In genomic region chr11:102137625-102138446, GRCm38 (mm10) we compare ENCODE assay signal across 9 mouse cellular contexts. TPM values are rescaled to one million over a fixed set of nuclear protein-coding genes. Genes with fewer than 3 reads are reported as not detected.
DNase-seq lines count a peak whose midpoint lies in the region; ATAC-seq and TF ChIP-seq lines count a peak whose summit lies in the region.
"Had no signal": no experiment of that assay in that cellular context is flagged by ENCODE, and none has a peak within 500 bp of the region (broad histone marks: within the 10 kb centered on the region; RNA-seq: fewer than 3 reads in every experiment).

No protein-coding gene starts in this region.

- H3K9me3 ChIP-seq in heart, embryonic 13.5 days, result no peaks in the 10 kb centered on the region
- H3K9me3 ChIP-seq in embryonic facial prominence, embryonic 13.5 days, result no peaks in the 10 kb centered on the region
- no peaks in the 10 kb centered on the region for H3K9me3 ChIP-seq in intestine, postnatal 0 days (ENCODE audit: control insufficient read depth)

- no peak overlapping the region for H3K27ac ChIP-seq in heart, embryonic 13.5 days (replicated peaks)
- H3K27ac ChIP-seq in embryonic facial prominence, embryonic 13.5 days, result no peak overlapping the region
- no peak overlapping the region for H3K27ac ChIP-seq in intestine, postnatal 0 days (ENCODE audit: low read depth, low read length)
- H3K27ac ChIP-seq in cerebellum, adult 2 months (ENCODE audit: insufficient read depth, low read length), result no peak overlapping the region
- H3K27ac ChIP-seq: macrophage had no signal

- H3K79me2 ChIP-seq in myocyte (ENCODE audit: control insufficient read depth, insufficient read depth), result no peaks in the 10 kb centered on the region

- no peak for ATAC-seq in heart, embryonic 13.5 days (ENCODE audit: extremely low read depth, insufficient number of reproducible peaks, low FRiP score, low TSS enrichment)
- no peak for ATAC-seq in embryonic facial prominence, embryonic 13.5 days (ENCODE audit: insufficient number of reproducible peaks, insufficient read depth, low FRiP score, low TSS enrichment, low read depth)
- ATAC-seq in intestine, postnatal 0 days, result no peak

- peak overlapping the region; percentile 29 for H3K4me3 ChIP-seq in heart, embryonic 13.5 days
- H3K4me3 ChIP-seq in embryonic facial prominence, embryonic 13.5 days, result peak overlapping the region; percentile 34
- H3K4me3 ChIP-seq in intestine, postnatal 0 days (ENCODE audit: low read depth, low read length), result peak overlapping the region; percentile 21; the same call in 1 of the 2 replicates
- H3K4me3 ChIP-seq in myocyte, result no peak overlapping the region
- no peak overlapping the region for H3K4me3 ChIP-seq in cerebellum, adult 2 months (replicated peaks; ENCODE audit: insufficient read depth, low read depth, low read length)

- H3ac ChIP-seq in myocyte (ENCODE audit: control insufficient read depth, insufficient read length), result no peak overlapping the region

- no peaks in the 10 kb centered on the region for H3K36me3 ChIP-seq in heart, embryonic 13.5 days
- no peaks in the 10 kb centered on the region for H3K36me3 ChIP-seq in embryonic facial prominence, embryonic 13.5 days
- no peaks in the 10 kb centered on the region; the same call in 1 of the 2 replicates for H3K36me3 ChIP-seq in intestine, postnatal 0 days (ENCODE audit: control insufficient read depth, insufficient read depth)
- H3K36me3 ChIP-seq in myocyte (ENCODE audit: control insufficient read depth, insufficient read depth), result no peaks in the 10 kb centered on the region

- WGBS in heart, embryonic 13.5 days, result 39% methylated on average over 13 of the region's 13 CpGs
- 43% methylated on average over 13 of the region's 13 CpGs for WGBS in embryonic facial prominence, embryonic 13.5 days
- WGBS in intestine, postnatal 0 days, result 44% methylated on average over 13 of the region's 13 CpGs
- 51% methylated on average over 13 of the region's 13 CpGs for WGBS in cerebellum, adult 2 months

- intact Hi-C loops in heart, postnatal 14 days (cut with DNase I), result loop anchor here (1.0 to 10.0 kb wide), 4 partner anchors 36 to 213 kb away; partner anchors contain the start of gene Dusp3

- TF ChIP-seq CTCF in intestine, postnatal 0 days (IDR thresholded peaks at IDR 0.05; ENCODE audit: low read depth), result no peak
- no peak for TF ChIP-seq CTCF in cerebellum, adult 2 months (IDR thresholded peaks at IDR 0.05; ENCODE audit: borderline replicate concordance, insufficient read depth, low read depth, low read length)

- no peak for TF ChIP-seq POLR2A in myocyte (IDR thresholded peaks at IDR 0.05; ENCODE audit: insufficient read length, low read depth)
- TF ChIP-seq POLR2A in cerebellum, adult 2 months (IDR thresholded peaks at IDR 0.05; ENCODE audit: borderline replicate concordance, insufficient read depth, low read length), result no peak

- H3K4me2 ChIP-seq in heart, embryonic 13.5 days, result peak overlapping the region; percentile 62
- H3K4me2 ChIP-seq in embryonic facial prominence, embryonic 13.5 days, result peak overlapping the region; percentile 63
- H3K4me2 ChIP-seq in intestine, postnatal 0 days (replicated peaks; ENCODE audit: low read depth), result peak overlapping the region; percentile 61
- H3K4me2 ChIP-seq in myocyte (ENCODE audit: low read depth), result peak overlapping the region; percentile 37

- H3K27me3 ChIP-seq in heart, embryonic 13.5 days (replicated peaks), result peaks cover 45% of the 10 kb centered on the region
- H3K27me3 ChIP-seq in embryonic facial prominence, embryonic 13.5 days, result peaks cover 18% of the 10 kb centered on the region
- H3K27me3 ChIP-seq in intestine, postnatal 0 days (replicated peaks; ENCODE audit: control insufficient read depth, insufficient read depth, low read length), result no peaks in the 10 kb centered on the region
- H3K27me3 ChIP-seq in myocyte (ENCODE audit: control insufficient read depth, insufficient read depth, insufficient read length), result peaks cover 8% of the 10 kb centered on the region
- no peaks in the 10 kb centered on the region for H3K27me3 ChIP-seq in cerebellum, adult 2 months (ENCODE audit: control insufficient read depth, insufficient read depth, low read length)

- H3K9ac ChIP-seq in heart, embryonic 13.5 days, result peak overlapping the region; percentile 54
- H3K9ac ChIP-seq in embryonic facial prominence, embryonic 13.5 days, result peak overlapping the region; percentile 64
- no peak overlapping the region for H3K9ac ChIP-seq in intestine, postnatal 0 days (ENCODE audit: low read depth, low read length)

- DNase-seq in heart, postnatal 14 days, result no peak
- DNase-seq in urinary bladder, adult 2 months (ENCODE audit: low spot score), result no peak
- no peak for DNase-seq in ovary, postnatal 36 days (ENCODE audit: low spot score)
- no peak for DNase-seq in cerebellum, adult 2 months

- peaks cover 8% of the 10 kb centered on the region; the same call in 1 of the 2 replicates for H3K4me1 ChIP-seq in heart, embryonic 13.5 days
- peaks cover 8% of the 10 kb centered on the region for H3K4me1 ChIP-seq in embryonic facial prominence, embryonic 13.5 days
- H3K4me1 ChIP-seq in intestine, postnatal 0 days (replicated peaks; ENCODE audit: control insufficient read depth, insufficient read depth, low read length), result peaks cover 3% of the 10 kb centered on the region; the same call in 1 of the 2 replicates
- no peaks in the 10 kb centered on the region for H3K4me1 ChIP-seq in cerebellum, adult 2 months (ENCODE audit: control insufficient read depth, insufficient read depth, low read length)

TF ChIP-seq in myocyte, 11 proteins besides CTCF, POLR2A, EP300 and RAD21:
- TF ChIP-seq MYOD1 (IDR thresholded peaks at IDR 0.05; ENCODE audit: control insufficient read depth in 1 of 3, insufficient read length in 2 of 3, low read depth in 2 of 3) (no peak), TCF3 (IDR thresholded peaks at IDR 0.05; ENCODE audit: insufficient read length, low read depth) (no peak), REST (IDR thresholded peaks at IDR 0.05; ENCODE audit: insufficient read depth, insufficient read length) (no peak), USF1 (IDR thresholded peaks at IDR 0.05; ENCODE audit: low read depth) (no peak), E2F4 (IDR thresholded peaks at IDR 0.05; ENCODE audit: insufficient read depth) (no peak), TCF12 (IDR thresholded peaks at IDR 0.05; ENCODE audit: insufficient read depth, poor library complexity, severe bottlenecking) (no peak), POLR2AphosphoS2 (IDR thresholded peaks at IDR 0.05; ENCODE audit: insufficient read length, low read depth) (no peak), MYOG (IDR thresholded peaks at IDR 0.05; ENCODE audit: control insufficient read depth in 1 of 3, insufficient read depth in 1 of 3, insufficient read length in 2 of 3, low read depth in 2 of 3) (no peak), SRF (IDR thresholded peaks at IDR 0.05; ENCODE audit: control insufficient read depth, insufficient read length, low read depth) (no peak), MAX (IDR thresholded peaks at IDR 0.05; ENCODE audit: low read depth) (no peak)

RNA-seq across cellular contexts. Expression of gene Nags, which starts 7.5 kb away (rescaled TPM):
- polyA plus RNA-seq in heart, embryonic 13.5 days (2015; fragmentation: Nextera tagmentation; extraction: Ambion mirVana), result 0.33 TPM in 1 of 2 replicates, not detected in the other
- not detected for total RNA-seq in heart, postnatal 14 days (2021)
- polyA plus RNA-seq in embryonic facial prominence, embryonic 13.5 days (2015; fragmentation: Nextera tagmentation; extraction: Ambion mirVana), result 0.32 TPM in 1 of 2 replicates, not detected in the other
- 37.9 and 40.4 TPM in 2 replicates for polyA plus RNA-seq in intestine, postnatal 0 days (2015; fragmentation: Nextera tagmentation; extraction: Ambion mirVana)
- polyA plus RNA-seq in myocyte (2012; fragmentation: generic; extraction: Trizol), result not detected
- 0.07 and 0.15 TPM in 2 replicates for polyA plus RNA-seq in urinary bladder, adult 2 months (2012; rRNA removed)
- not detected in 2 replicates for polyA plus RNA-seq in cerebellum, adult 2 months (2012; rRNA removed)
- polyA plus RNA-seq: macrophage had no signal

RNA-seq across cellular contexts. Expression of gene Tmem101, which starts 18.4 kb away (rescaled TPM):
- 32.4 and 38.4 TPM in 2 replicates for polyA plus RNA-seq in heart, embryonic 13.5 days (2015; fragmentation: Nextera tagmentation; extraction: Ambion mirVana)
- 10 to 100 TPM; 14.5 TPM for total RNA-seq in heart, postnatal 14 days (2021)
- 45.4 and 45.5 TPM in 2 replicates for polyA plus RNA-seq in embryonic facial prominence, embryonic 13.5 days (2015; fragmentation: Nextera tagmentation; extraction: Ambion mirVana)
- 10.9 and 11.4 TPM in 2 replicates for polyA plus RNA-seq in intestine, postnatal 0 days (2015; fragmentation: Nextera tagmentation; extraction: Ambion mirVana)
- polyA plus RNA-seq in myocyte (2012; fragmentation: generic; extraction: Trizol), result 37.7 TPM
- polyA plus RNA-seq in urinary bladder, adult 2 months (2012; rRNA removed), result 15.0 and 17.4 TPM in 2 replicates
- 33.2 and 34.0 TPM in 2 replicates for polyA plus RNA-seq in cerebellum, adult 2 months (2012; rRNA removed)

RNA-seq across cellular contexts. Expression of gene Pyy, which starts 30.2 kb away (rescaled TPM):
- 1.2 TPM in 1 of 2 replicates, not detected in the other for polyA plus RNA-seq in heart, embryonic 13.5 days (2015; fragmentation: Nextera tagmentation; extraction: Ambion mirVana)
- total RNA-seq in heart, postnatal 14 days (2021), result not detected
- not detected in 2 replicates for polyA plus RNA-seq in embryonic facial prominence, embryonic 13.5 days (2015; fragmentation: Nextera tagmentation; extraction: Ambion mirVana)
- polyA plus RNA-seq in intestine, postnatal 0 days (2015; fragmentation: Nextera tagmentation; extraction: Ambion mirVana), result 181 and 192 TPM in 2 replicates
- polyA plus RNA-seq in myocyte (2012; fragmentation: generic; extraction: Trizol), result not detected
- polyA plus RNA-seq in urinary bladder, adult 2 months (2012; rRNA removed), result not detected in 2 replicates
- polyA plus RNA-seq in cerebellum, adult 2 months (2012; rRNA removed), result 7.1 and 7.4 TPM in 2 replicates
- polyA plus RNA-seq: macrophage had no signal

RNA-seq across cellular contexts. Expression of gene Ppy, which starts 36.7 kb away (rescaled TPM):
- polyA plus RNA-seq in heart, embryonic 13.5 days (2015; fragmentation: Nextera tagmentation; extraction: Ambion mirVana), result not detected in 2 replicates
- total RNA-seq in heart, postnatal 14 days (2021), result not detected
- not detected in 2 replicates for polyA plus RNA-seq in embryonic facial prominence, embryonic 13.5 days (2015; fragmentation: Nextera tagmentation; extraction: Ambion mirVana)
- 1.2 and 3.4 TPM in 2 replicates for polyA plus RNA-seq in intestine, postnatal 0 days (2015; fragmentation: Nextera tagmentation; extraction: Ambion mirVana)
- polyA plus RNA-seq in myocyte (2012; fragmentation: generic; extraction: Trizol), result not detected
- 0.19 and 0.51 TPM in 2 replicates for polyA plus RNA-seq in urinary bladder, adult 2 months (2012; rRNA removed)
- polyA plus RNA-seq in cerebellum, adult 2 months (2012; rRNA removed), result not detected in 2 replicates
- polyA plus RNA-seq: macrophage had no signal

RNA-seq across cellular contexts. Expression of gene Lsm12, which starts 47.3 kb away (rescaled TPM):
- 80.7 and 97.0 TPM in 2 replicates for polyA plus RNA-seq in heart, embryonic 13.5 days (2015; fragmentation: Nextera tagmentation; extraction: Ambion mirVana)
- total RNA-seq in heart, postnatal 14 days (2021), result 10 to 100 TPM; 44.4 to 47.6 TPM
- polyA plus RNA-seq in embryonic facial prominence, embryonic 13.5 days (2015; fragmentation: Nextera tagmentation; extraction: Ambion mirVana), result 125 and 159 TPM in 2 replicates
- polyA plus RNA-seq in intestine, postnatal 0 days (2015; fragmentation: Nextera tagmentation; extraction: Ambion mirVana), result 103 and 107 TPM in 2 replicates
- 33.1 TPM for polyA plus RNA-seq in myocyte (2012; fragmentation: generic; extraction: Trizol)
- polyA plus RNA-seq in urinary bladder, adult 2 months (2012; rRNA removed), result 29.9 and 32.4 TPM in 2 replicates
- polyA plus RNA-seq in cerebellum, adult 2 months (2012; rRNA removed), result 35.2 and 40.2 TPM in 2 replicates

Comparison
In these comparisons a context has a peak if more than half of its experiments do, and no peak if none do; other contexts are left out.
1. H3K4me3 ChIP-seq: peak in heart, embryonic 13.5 days (single experiment), embryonic facial prominence, embryonic 13.5 days (single experiment) and intestine, postnatal 0 days (single experiment); none in myocyte (single experiment) and cerebellum, adult 2 months (single experiment).
2. RNA of gene Nags, which starts 7.5 kb away (polyA plus RNA-seq): 37.9 to 40.4 TPM in intestine, postnatal 0 days; 0.07 to 0.15 TPM in urinary bladder, adult 2 months, 0.33 TPM in heart, embryonic 13.5 days, 0.32 TPM in embryonic facial prominence, embryonic 13.5 days, not detected in cerebellum, adult 2 months and not detected in myocyte (single experiment); every median in the first group is over 10 times any median in the second.
3. RNA of gene Pyy, which starts 30.2 kb away (polyA plus RNA-seq): 181 to 192 TPM in intestine, postnatal 0 days; 7.1 to 7.4 TPM in cerebellum, adult 2 months, 1.2 TPM in heart, embryonic 13.5 days, not detected in embryonic facial prominence, embryonic 13.5 days, not detected in myocyte (single experiment) and not detected in urinary bladder, adult 2 months; every median in the first group is over 10 times any median in the second.
4. Peak in every context shown above with its lines, with median percentiles within 50 percentile points of each other: H3K4me2 ChIP-seq.